17 mouse cellular contexts compared by ENCODE assay signal in the genomic region with DNA sequence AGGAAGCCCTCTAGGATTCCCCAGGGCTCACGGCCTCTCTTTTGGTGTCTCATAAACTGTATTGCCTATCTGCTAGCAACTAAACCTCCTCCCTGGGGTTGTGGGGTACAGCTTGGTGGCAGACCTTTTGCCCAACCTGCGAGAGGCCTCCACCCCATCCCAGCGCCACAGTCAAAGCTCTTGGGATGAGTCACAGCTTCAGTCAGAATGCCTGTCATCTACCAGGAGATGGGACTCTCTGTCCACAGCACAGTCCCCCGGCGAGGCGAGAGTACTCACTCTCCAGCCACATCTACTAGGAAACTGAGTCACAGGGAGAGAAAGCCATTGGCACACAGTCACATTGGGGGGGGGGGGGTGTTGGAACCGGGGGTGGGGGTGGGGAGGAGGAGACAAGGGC. TPM values are rescaled to one million over a fixed set of nuclear protein-coding genes. Genes with fewer than 3 reads are reported as not detected.
"Had no signal": no experiment of that assay in that cellular context is flagged by ENCODE, and none has a peak within 500 bp of the region (broad histone marks: within the 10 kb centered on the region; RNA-seq: fewer than 3 reads in every experiment).

No protein-coding gene starts in this region.

- H3K4me2 ChIP-seq: limb, embryonic 13.5 days; liver, embryonic 13.5 days; midbrain, embryonic 11.5 days had no signal

- H3K36me3 ChIP-seq: limb, embryonic 10.5 days; limb, embryonic 13.5 days; liver, embryonic 13.5 days had no signal

- H3K9ac ChIP-seq: limb, embryonic 13.5 days; liver, embryonic 13.5 days had no signal

- DNase-seq: kidney, postnatal 25 days; layer of hippocampus, adult 9-11 months; liver; liver, embryonic 13.5 days; lung, adult 2 months; lung, postnatal 14 days; lung, postnatal 4 days; midbrain, embryonic 14.5 days; thymus, adult 18-20 months; thymus, postnatal 14 days; thymus, postnatal 4 days had no signal

- H3K9me3 ChIP-seq: limb, embryonic 10.5 days; limb, embryonic 13.5 days; liver, embryonic 13.5 days had no signal

- H3K27me3 ChIP-seq: limb, embryonic 13.5 days; liver, embryonic 13.5 days had no signal

- H3K4me3 ChIP-seq: layer of hippocampus, adult 2 months; limb, embryonic 10.5 days; limb, embryonic 13.5 days; liver, embryonic 13.5 days had no signal

- H3K27ac ChIP-seq: kidney, postnatal 0 days; layer of hippocampus, adult 2 months; limb, embryonic 10.5 days; limb, embryonic 13.5 days; liver, embryonic 13.5 days had no signal

RNA-seq across cellular contexts. Expression of gene Cux2, which starts 51.6 kb away (rescaled TPM):
- total RNA-seq: megakaryocyte-erythroid progenitor cell, adult 5-6 weeks had no signal
